Mouse (Mus musculus): ENCODE data around the gene 1700030K09Rik.

The 1700030K09Rik gene

GRCm38 (mm10) chr8:72443338-72443993 is at the start of gene 1700030K09Rik, which contains the start of gene Calr3:
1700030K09Rik (plus strand) TSS chr8:72443880.
Calr3 (minus strand) TSS chr8:72443870.
- peak; percentile 98 for DNase-seq

GRCm38 (mm10) chr8:72401381-72401780 is 42.3 kb upstream of the 1700030K09Rik start:
- no peak for DNase-seq

GRCm38 (mm10) chr8:72402981-72403380 is 40.7 kb upstream of the 1700030K09Rik start:
- DNase-seq, result no peak

GRCm38 (mm10) chr8:72407878-72408277 is 35.8 kb upstream of the 1700030K09Rik start:
- DNase-seq, result no peak

GRCm38 (mm10) chr8:72409443-72409842 is 34.2 kb upstream of the 1700030K09Rik start:
- DNase-seq, result no peak

GRCm38 (mm10) chr8:72413839-72414238 is 29.8 kb upstream of the 1700030K09Rik start:
- no peak for DNase-seq

GRCm38 (mm10) chr8:72415252-72415651 is 28.4 kb upstream of the 1700030K09Rik start:
- no peak for DNase-seq

GRCm38 (mm10) chr8:72418073-72418472 is 25.6 kb upstream of the 1700030K09Rik start:
- no peak for DNase-seq

- DNase-seq, result peak; percentile 35
Observed at GRCm38 (mm10) chr8:72420571-72421361, 22.9 kb upstream of the 1700030K09Rik start.

GRCm38 (mm10) chr8:72421362-72422335 is 22.0 kb upstream of the 1700030K09Rik start, which contains the start of gene Eps15l1:
Eps15l1 (minus strand) TSS chr8:72421460.
- DNase-seq, result peak; percentile 100

GRCm38 (mm10) chr8:72422926-72423325 is 20.8 kb upstream of the 1700030K09Rik start:
- DNase-seq, result no peak

- DNase-seq, result no peak
Observed at GRCm38 (mm10) chr8:72429676-72430075, 14.0 kb upstream of the 1700030K09Rik start.

GRCm38 (mm10) chr8:72434952-72435351 is 8.7 kb upstream of the 1700030K09Rik start:
- peak; percentile 44 for DNase-seq

GRCm38 (mm10) chr8:72438248-72439015 is 5.2 kb upstream of the 1700030K09Rik start:
- no peak for DNase-seq

- DNase-seq, result no peak
Observed at GRCm38 (mm10) chr8:72443994-72444350, 292 bp downstream of the 1700030K09Rik start.

GRCm38 (mm10) chr8:72445071-72445470 is 1.4 kb downstream of the 1700030K09Rik start:
- DNase-seq, result no peak

GRCm38 (mm10) chr8:72451516-72451915 is 7.8 kb downstream of the 1700030K09Rik start:
- no peak for DNase-seq

- DNase-seq, result no peak
Observed at GRCm38 (mm10) chr8:72453904-72454303, 10.2 kb downstream of the 1700030K09Rik start.

GRCm38 (mm10) chr8:72455317-72455716 is 11.6 kb downstream of the 1700030K09Rik start:
- DNase-seq, result no peak

GRCm38 (mm10) chr8:72457806-72458205 is 14.1 kb downstream of the 1700030K09Rik start:
- DNase-seq, result no peak

GRCm38 (mm10) chr8:72458457-72458856 is 14.8 kb downstream of the 1700030K09Rik start:
- DNase-seq, result no peak

All from kidney, adult 11 months (tissue).